Mouse (Mus musculus): Measurements from ENCODE around the gene Col24a1.

Col24a1 gene

DNA sequence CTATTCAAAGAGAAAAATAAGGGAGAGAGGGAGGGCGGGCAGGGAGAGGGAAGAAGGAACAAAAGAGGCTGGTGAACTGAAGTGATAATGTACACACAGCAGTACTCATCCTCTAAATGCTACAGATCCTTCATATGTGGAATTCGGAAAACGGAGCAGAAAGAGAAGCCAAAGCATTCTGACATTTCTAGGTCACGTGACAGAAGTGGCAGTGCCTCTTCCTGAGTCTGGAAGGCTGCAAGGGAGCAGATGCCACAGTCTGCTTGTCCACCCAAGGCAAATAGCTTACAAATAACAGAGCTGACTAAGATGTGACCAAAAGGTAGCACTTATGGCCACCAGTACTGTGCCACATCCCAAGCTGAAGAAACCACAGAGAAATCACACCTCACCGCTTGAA is 164.8 kb downstream of the Col24a1 start:
- DNase-seq (ENCODE audit: low spot score in 2 of 2) = no peak

DNA sequence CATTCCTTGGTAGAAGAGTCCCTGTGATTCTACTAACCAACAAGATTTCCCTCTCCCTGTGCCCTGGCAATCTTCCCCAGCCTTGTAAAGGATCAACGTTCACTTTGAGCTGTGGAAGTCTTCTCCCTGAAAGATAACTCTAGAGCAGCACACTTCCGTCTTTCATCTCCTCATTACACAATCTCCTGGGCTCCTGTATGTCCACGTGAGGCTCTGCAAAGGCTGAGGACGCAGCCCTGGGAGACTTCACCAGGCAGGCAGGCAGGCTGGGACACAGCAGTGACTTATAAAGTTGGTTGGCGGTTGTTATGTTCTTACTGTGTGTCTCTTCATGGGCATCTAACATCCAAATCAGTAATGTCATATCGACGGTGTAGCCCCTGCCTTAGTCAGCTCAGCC is 170.1 kb downstream of the Col24a1 start:
- no peak for DNase-seq (ENCODE audit: low spot score in 2 of 2)

DNA sequence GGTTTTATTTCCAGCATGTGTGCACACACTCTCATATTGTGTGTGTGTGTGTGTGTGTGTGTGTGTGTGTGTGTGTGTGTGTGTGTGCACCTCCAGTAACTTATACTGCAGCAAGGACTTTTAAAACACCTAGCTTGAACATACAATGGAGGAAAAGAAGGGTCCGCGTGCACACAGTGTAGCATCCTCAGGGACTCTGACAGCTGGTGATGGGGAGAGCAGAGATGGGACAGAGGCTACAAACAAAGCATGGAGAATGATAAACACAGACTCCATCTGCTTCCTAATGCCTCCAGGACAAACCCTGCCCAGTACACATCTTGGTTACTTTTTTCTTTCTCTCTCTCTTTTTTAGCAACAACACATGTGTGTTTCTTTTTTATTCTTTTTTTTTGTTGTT is 171.5 kb downstream of the Col24a1 start:
- no peak for DNase-seq (ENCODE audit: low spot score in 2 of 2)

DNA sequence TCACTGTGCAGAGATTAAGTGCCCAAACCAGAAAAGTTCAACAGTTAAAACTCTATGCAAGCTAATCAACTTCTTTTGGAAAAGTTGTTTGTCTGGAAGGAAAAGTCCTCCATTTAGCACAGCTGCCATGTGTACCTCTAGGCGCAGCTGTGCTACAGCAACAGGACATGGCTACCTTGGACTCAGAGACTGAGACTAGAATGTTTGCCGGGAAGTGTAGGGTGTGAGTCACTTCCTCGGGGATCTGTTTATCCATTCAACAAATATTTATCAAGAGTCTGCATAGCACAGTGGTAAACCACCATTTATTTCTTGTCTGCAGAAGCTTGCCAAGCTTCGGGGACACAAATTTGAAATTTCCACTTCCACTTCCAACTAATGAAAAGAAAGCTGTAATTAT is 178.8 kb downstream of the Col24a1 start:
- no peak for DNase-seq (ENCODE audit: low spot score in 2 of 2)

DNA sequence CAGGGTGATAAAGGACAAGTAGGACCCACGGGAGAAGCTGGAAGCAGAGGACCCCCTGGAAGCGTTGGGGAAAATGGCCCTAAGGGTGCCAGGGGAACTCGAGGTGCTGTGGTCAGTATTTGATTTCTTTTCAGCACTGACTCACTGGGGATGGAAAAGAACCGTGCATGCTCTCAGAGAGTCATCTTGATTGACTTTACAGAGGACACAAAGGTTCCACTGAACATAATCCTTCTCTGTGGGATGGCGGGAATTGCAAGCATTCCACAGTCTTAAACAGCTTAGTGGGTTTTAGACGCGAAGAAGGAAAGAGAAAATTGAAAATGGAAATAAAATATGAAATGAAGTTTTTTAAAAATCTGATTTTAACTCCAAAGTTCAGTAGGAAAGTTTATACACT is 181.9 kb downstream of the Col24a1 start:
- DNase-seq (ENCODE audit: low spot score in 2 of 2) = no peak

DNA sequence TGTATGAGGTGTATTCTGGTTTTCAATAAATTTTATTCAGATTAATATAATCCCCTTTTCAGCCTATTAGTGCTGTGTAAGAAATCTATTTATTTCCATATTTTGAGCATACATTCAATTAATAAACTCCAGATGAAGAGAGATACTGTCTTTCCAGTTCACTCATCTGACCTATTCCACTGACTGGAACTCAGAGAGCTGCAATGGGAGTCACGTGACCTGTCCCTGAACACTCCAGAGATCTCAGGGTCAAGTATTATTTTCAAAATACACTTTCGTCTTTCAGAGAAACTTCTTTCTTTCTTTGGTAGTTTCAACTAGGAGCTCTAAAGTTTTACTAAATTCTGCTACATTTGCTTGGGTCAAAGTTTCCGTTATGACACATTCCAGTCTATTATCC is 184.4 kb downstream of the Col24a1 start:
- DNase-seq (ENCODE audit: low spot score in 2 of 2) = no peak

DNA sequence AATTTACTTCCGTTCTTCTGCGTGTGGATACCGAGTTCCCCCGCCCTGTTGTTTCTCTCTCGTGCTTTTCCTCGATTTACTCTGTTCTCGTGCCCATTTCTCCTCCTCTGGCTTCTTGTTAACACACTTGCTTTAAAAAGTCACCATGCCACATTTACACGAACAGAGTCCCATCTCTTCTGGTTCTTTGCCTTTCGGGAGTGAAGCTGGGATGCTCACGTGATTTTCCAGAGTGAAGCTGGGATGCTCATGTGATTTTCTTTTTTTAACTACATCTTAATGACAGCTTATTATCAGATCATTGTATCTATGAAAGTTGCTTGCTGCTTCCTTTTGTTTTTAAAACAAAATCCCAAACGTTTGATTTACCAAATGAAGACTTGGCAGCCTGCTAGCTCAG is 184.8 kb downstream of the Col24a1 start:
- DNase-seq (ENCODE audit: low spot score in 2 of 2) = no peak

DNA sequence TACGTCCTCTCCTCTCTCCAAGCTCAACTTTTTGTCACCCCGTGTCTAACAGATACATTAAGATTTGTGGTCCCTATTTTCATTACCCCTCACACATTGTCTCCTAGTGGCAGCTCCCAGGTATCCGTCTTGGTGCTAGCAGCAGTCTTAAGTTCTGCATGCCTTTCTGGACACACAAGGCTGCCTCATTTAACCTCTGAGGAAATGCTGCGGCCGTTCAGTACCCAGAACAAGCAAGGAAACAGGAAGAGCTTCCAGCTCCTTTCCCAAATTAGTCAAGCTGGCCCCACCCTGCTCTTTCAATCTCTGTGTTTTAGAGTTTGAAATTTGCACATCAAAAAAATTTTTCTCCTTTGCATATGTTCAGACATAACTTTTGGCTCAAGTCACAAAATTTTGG is 186.2 kb downstream of the Col24a1 start:
- DNase-seq (ENCODE audit: low spot score in 2 of 2) = no peak

DNA sequence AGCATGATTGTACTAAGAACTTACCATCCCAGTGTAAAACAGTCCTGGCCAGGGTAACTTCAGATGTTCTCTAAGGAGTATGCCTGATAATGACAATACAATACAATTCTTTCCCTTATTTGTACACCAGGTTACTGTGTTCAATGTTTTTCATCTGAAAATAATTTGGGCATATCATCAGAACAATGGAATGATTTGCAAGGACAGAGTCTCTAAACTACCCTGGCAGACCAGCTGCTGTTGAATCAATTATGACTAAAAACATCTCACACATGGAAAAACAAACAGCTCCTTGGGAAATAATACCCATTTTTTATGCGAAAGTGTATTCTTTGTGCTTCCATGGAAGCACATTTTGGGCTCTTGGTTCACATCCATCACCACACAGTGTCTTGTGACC is 198.0 kb downstream of the Col24a1 start:
- DNase-seq (ENCODE audit: low spot score in 2 of 2) = no peak

DNA sequence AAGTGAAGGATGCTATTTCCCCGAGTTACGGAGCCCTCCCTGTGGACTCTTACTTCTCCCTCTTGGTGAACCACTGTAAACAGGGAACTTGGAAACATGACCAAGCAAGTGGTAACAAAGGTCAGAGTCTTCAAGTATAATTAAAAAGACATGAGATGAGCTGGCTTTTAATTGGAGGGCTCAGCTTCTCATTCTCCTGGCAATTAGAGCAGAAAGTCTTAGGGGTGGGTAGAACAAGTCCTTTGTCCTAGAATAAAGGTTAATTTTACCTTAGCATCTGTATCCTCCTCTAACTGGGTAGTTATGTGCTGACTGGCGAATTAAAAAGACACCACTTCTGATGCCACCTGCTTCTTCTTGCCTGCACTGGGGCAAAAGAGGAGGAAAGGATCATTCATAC is 199.1 kb downstream of the Col24a1 start:
- no peak for DNase-seq (ENCODE audit: low spot score in 2 of 2)

DNA sequence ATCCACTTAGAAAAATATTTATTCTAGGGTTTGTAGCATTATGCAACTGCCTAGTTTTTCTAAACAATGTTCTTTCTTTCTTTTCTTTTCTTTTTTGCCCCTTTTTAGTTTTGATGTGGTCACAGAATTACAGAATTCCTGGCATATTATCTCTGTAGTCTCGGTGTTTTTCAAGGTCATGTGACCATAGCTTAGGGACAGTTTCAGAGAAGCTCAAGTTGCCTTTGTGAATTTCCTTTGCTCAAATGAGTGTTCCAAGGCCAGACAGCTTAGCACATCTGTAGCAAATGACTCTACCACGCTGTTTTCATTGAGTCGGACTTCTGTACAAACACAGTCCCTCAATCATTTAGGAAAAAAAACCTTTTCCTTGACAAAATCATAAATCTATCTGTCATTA is 205.9 kb downstream of the Col24a1 start:
- DNase-seq (ENCODE audit: low spot score in 2 of 2) = no peak

DNA sequence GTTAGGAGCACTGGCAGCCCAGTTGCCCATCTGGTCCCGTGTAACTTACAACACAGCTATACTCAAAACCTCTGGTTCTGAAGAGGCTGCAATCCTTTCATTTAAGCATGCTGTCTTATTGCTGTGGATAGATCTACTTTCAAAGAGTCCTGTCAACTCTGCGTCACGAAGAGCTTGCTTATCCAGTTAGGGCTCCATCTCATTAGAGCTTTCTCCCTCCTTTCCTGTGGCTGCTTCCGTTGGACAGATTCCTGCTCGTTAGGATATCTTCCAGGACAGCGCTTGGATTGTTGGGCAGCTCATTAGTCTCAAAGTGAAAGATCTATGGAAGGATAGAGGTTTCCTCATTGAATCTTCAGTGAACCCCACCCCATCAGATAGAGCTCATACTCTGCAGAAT is 206.6 kb downstream of the Col24a1 start:
- no peak for DNase-seq (ENCODE audit: low spot score in 2 of 2)

DNA sequence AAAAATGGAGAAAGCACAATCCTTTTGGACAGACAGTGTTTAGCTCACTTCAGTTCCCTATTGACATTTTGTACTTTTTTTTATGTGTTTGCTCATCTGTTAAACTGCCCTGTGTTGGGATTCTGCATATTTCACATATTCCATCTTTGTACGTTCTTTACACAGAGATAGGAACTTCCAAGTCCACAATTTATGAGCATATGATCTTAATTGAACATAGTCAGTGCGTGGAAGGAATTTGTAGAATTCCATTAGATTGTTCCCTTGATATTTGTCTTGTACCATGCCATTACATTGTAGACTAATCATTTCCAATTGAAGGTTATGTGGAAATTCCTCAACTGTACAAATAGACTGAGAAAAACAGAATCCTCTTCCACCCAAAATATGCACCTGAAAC is 212.6 kb downstream of the Col24a1 start:
- DNase-seq (ENCODE audit: low spot score in 2 of 2) = no peak

DNA sequence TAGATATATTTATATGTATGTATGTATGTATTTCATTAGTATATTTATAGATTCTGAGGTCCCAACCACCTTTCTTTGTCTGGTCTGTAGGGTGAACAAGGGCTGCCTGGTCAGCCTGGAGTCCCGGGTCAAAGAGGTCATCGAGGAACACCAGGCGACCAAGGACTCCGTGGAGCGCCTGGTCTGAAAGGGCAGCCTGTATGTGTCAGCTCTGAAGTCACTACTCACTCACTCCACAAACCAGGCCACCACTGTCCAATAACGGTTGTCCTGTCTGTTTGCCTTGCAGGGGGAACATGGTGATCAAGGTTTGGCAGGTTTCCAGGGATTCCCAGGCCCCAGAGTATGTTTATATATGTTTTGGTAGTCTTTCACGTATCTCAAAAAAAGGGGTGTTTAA is 216.3 kb downstream of the Col24a1 start:
- DNase-seq (ENCODE audit: low spot score in 2 of 2) = no peak

DNA sequence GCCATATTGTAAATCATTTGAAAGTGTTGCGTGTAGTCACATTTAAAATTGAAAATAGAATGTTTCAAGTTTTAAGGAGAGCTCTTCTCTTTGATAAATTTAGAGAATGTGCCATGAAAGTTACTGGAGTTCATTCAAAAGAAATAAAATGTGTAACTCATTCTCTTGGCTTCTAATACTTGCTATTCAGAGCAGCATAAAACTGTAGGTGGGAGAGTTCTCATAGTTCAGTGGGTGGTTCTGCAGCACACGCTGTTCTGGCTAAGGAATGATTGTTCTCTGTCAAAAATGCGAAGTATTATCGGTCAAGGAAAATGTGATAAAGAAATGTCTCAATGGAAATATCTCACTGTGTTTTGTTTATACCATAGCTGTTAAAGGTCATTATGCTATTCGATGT is 221.9 kb downstream of the Col24a1 start:
- DNase-seq (ENCODE audit: low spot score in 2 of 2) = no peak

DNA sequence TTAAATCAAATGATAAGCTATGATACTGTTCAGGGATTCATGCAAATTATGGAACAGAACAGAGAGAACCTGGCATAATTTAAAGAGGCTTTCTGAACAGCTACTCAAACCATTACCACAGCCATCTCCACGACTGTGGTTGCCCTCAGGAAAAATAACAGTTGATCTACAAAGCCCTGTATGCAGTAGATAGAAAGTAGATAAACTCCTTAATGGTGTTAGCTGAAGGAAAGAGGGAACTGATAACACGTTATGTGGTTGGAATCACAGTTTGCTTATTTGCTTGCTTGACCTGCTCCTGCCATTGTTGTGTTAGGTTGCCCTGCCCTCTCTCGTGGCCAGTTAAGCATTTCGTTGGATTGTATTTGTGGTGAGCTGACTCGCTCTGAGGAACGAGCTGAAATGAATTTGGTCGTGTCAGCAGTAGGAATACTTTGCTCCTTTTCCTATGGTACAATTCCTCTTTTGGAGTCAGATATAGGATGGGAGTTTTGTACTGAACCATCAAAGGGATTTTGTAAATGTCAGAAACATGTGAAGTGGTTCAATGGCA is 229.3 kb downstream of the Col24a1 start:
- DNase-seq (ENCODE audit: low spot score in 2 of 2) = no peak

DNA sequence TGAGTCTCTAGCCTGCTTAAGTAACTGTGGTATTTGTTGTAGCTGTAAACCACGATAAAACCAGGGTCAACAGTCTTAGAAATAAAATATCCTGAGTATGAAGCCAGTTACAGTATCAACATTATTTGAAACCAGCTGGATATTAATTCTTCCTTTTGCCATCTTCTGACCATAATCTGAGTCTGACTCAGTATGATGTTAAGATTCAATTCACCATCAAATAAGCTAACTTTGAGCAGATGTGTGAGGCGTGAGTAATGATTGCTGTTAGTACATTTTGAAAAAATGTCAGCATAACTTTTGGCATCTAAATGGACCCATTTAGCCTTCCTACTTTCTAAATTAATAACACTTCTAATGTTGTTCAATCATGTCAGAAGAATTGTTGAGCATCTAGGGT is 230.0 kb downstream of the Col24a1 start:
- DNase-seq (ENCODE audit: low spot score in 2 of 2) = no peak

DNA sequence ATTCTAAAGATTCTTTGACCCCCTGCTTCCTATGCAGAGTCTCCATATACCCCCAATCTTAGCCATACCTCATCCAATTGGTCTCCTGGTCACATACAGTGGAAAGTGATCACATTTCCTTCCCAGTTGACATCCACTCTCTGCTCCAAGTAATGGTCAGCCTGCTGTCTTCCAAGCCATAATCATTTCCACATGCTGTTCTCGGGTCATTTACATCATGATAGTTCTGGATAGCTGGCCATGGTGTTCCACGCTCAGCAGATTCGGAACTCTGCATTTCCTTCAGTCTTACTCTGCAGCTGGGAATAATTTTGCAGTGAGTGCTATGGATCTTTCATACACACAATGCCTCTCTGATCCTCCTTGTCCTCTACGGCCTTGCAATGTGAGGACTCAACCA is 233.0 kb downstream of the Col24a1 start:
- no peak for DNase-seq (ENCODE audit: low spot score in 2 of 2)

DNA sequence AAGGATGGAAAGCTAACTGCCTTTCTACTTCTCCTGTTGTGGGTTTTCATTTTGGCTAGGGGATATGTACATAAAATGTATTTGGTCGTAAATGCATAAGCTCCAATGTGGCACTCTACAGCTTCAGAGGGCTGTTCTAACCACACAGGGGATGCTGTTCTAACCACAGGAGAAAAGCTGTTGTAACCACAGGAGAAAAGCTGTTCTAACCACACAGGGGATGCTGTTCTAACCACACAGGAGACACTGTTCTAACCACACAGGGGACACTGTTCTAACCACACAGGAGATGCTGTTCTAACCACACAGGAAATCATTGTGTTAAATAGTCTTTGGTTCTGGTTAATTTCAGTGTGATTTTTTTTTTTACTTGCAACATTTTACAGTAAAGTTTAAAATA is 245.6 kb downstream of the Col24a1 start:
- DNase-seq (ENCODE audit: low spot score in 2 of 2) = no peak

DNA sequence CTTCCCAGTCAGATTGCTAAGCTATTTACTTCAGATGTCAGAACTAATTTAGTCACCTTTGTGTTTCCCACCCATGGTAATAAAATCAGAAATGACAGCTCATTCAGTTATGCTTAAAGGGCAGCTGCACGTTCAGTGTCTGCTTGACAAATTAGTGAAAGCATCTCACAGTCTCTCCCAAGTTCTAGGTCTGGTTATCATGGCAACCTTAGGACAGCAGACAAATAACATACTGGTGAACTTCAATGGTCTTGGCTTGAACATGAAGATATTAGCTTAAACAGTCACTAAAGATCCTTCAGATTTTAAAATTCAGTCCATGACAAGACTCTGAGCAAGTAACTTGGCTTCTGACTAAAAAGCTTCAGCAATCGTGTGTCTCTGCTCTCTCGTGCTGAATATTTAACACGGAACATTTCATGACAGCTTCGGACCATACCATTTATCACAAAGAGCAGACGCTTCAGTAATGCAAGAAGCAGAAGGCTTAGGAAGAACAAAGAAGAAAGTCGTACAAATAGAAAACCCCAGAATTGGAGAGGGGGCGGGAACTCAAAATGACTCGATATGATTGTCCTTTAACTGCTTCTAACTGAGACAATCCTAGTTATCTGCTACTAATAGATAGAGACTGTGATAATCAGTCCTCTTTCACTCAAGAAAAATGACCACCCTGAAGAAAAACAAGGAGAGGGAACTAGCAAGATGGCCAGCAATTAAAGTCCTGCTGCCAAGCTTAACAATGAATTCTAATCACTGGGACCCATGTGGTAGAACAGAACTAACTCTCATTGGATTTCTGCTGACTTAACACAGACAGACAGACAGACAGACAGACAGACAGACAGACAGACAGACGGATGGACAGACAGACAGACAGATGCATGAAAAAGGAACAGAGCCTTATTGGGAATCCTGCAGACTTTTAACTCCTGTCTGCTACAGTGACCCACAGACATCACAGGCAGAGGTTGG is 256.5 kb downstream of the Col24a1 start:
- DNase-seq (ENCODE audit: low spot score in 2 of 2) = no peak

DNA sequence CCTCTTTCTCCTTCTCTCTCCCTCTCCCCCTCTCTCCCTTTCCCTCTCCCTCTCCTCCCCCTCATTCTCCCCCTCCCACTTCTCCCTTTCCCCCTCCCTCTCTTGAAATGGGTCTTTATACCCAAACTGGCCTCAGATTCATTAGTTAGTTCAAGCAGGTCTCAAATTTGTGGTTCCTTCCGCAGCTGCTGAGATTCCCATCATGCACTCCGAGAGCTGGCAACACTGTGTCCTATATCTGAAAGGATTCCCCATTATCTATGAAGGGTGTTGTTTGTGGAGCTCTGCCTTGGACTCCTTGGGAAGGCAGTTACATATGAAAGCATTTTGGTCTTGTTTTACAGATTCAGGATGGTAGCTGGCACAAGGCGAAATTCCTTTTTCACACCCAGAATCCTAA is 257.9 kb downstream of the Col24a1 start:
- DNase-seq (ENCODE audit: low spot score in 2 of 2) = no peak

DNA sequence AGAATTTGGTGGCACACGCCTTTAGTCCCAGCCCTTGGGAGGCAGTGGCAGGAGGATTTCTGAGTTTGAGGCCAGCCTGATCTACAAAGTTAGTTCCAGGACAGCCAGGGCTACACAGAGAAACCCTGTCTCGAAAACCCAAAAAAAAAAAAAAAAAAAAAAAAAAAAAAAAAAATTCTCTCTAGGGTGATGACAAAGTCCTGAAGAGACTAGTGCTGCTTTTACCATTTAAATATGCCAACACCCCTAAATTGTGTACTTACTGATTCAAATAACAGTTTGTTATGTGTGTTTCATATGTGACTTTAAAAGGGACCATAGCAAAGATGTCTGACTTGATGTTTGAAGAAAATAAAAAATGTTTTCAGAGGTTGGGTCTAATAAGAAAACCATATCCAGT is 262.1 kb downstream of the Col24a1 start:
- no peak for DNase-seq (ENCODE audit: low spot score in 2 of 2)

DNA sequence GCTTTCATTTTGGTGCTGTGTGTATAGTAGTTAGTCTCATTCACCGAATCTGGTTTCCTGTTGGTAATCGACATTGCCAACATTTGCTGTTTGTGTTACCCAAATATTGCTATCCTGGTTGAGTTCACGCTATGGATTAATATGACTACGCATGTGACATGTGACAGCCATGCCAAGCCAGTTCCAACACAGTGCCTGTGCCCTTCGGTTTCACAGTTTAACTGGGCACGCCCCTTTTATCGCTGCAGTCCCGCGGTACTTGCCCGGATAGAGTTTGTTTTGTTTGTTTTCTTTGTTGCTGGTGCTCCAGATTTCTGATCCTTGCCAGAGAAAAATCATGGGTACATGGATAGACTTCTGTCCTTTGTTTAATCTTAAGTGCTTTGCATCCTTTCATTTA is 263.9 kb downstream of the Col24a1 start:
- DNase-seq (ENCODE audit: low spot score in 2 of 2) = no peak

DNA sequence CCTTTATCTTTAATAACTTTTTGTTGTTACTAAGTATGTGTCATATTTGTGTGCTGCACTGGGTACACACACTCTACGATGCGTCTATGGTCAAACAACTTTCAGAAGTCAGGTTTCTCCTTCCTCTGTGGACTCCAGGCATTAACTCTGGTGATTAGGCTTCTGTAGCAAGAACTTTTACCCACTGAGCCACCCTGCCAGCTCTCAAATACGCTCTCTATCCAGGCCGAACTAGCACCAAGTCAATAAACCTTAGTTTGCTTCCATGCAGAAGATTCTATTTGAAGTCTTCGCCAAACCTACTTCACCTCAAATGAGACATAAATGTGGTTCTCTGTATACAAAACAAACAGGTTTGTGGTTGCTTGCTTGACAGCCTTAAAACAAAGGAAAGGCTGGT is 267.4 kb downstream of the Col24a1 start:
- no peak for DNase-seq (ENCODE audit: low spot score in 2 of 2)

All from spleen, postnatal 36 days (tissue).